Mouse (Mus musculus): ENCODE measurements around the gene Nudt1.
"Not testable (repeated sequence)": the region's sequence is repeated elsewhere in the genome, so short reads cannot be mapped to it uniquely, and the experiment has no call there.

Gene Nudt1

DNA sequence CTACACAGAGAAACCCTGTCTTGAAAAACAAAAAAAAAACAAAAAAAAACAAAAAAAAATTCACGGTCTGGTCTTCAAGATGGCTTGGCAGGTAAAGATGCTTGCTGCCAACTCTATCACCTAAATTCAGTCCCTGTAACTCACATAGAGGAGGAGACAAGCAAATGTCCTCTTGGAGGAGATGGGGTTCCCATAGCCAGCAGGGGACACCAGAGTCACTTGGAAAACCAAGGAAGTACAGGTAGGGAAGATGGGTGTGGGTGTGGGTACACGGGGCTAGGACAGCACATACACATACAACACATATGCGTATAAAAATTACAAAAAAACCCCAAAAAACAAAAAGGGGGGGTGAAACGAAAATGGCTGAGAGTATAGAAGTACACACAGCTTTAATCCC lies 21.4 kb downstream of the Nudt1 start:
- no peak for DNase-seq (ENCODE audit: low read depth, low spot score)

DNA sequence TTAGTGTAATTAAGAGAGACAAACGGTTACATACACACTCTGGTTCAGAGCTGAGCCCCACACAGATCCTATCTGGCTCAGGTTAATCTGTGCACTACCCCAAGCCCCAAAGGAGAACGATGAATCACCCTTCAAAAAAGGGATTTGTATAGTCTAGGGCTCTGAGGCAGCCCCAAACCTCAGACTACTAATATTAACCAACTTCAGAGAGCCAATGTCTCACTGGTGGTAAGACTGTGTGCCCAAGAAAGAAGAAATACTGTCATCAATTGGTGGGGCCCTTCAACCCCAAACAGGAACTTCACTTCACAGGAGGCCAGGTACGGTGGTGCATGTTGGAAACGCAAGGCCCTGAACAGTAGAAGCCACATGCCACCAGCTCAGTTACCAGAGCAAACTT lies 23.8 kb downstream of the Nudt1 start:
- no peak for DNase-seq (ENCODE audit: low read depth, low spot score)

DNA sequence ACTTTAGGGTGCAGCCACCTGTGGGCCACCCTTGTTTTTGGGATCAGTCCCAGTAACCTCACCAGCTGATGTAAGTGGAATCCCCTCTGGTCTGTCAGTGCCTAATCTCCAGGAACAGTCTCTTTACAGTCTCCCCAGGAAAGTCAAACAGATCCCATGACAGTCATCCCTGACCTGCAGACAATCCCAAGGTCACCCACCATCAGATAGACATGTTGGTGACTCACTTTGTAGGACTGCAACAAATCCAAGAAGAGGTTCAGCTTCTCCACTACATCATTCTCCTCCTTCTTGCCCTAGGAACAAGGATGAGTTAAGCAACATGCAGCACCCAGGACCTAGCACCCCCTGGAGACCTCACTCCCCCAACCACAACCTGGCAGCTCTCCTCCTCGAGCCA lies 24.6 kb downstream of the Nudt1 start:
- no peak for DNase-seq (ENCODE audit: low read depth, low spot score)

DNA sequence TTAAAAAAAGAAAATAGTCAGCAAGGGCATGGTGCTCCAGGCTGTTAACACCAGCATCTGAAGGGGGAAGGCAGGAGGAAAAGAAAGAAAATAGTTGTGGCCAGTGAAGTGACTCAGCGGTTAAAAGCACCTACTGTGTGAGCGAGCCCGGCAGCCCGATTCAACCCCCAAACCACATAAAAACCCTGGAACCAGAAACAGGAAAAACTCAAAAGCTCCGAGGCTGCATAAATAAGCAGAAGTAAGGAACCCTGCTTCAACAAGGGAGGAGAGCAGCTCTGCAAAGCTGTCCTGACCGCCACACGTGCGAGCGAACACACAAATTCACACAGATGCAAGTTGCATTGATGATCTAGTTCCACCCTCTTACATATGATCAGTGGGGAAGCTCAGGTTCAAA lies 28.4 kb downstream of the Nudt1 start:
- no peak for DNase-seq (ENCODE audit: low read depth, low spot score)

DNA sequence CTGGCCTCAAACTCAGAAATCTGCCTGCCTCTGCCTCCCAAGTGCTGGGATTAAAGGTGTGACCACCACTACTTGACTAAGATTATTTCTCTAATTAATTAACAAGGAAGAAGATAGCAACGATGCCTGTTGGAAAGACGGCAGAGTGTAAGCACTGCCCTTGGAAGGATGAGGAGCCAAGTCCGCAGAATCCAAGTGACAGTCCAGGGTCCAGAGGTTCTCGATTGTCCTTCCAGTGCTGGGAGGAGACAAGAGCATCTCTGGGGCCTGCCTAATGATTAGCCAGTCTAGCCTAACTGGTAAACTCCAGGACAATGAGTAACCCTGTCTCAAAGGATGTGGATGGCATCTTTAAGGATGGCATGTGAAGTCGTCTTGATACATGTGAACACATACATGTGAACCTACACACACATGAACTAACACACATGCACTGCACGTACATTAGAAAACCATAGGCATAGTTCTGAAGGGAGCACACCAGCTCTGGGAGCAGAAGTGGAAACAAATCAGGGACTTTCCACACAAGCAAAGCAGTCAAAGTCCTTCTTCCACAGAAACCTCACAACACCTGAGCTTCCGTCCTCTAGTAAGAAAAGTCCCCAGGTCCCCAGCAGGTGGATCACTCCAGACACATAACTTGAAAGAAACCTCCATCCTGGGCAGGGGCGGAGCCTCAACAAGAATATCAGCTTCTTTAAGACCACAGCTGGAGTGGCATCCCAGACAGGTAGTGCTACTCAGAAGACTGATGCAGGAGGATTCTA lies 29.5 kb downstream of the Nudt1 start:
- DNase-seq (ENCODE audit: low read depth, low spot score), result no peak

DNA sequence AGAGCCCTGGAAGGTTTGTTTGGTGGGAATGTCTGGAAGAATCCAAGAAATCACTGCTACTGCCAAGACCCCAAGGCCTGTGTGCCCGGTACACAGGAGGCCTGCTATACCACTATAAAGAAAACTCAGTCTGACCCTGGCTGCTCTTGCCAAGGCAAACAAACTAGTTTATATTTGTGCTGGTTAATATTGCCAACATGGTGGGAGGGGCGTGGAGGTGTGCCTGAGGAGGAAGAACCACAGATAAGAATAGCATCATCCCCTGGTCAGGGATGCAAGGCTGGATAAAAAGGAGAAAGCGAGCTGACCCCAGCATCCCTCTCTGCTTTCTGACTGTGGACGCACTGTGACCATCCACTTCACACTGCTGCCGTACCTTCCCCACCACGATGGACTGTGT lies 30.9 kb downstream of the Nudt1 start:
- no peak for DNase-seq (ENCODE audit: low read depth, low spot score)

DNA sequence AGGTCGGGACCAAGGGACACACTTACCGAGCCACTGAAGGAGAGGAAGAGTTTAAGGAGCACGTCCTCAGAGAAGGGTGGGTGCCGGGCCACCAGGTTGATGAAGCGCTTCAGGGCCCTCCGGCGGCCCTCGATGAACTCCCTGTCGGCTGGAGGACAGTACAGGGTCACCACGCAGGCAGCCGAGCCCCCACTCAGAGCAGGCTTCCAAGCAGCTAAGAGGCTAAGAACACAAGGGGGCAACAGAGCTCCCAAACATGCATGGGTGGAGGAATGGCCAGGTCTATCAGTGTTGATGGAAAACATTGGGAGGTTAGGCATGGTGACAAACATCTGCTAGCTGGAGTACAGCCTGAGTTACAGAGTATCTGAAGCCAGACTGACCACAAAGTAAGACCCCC lies 34.5 kb downstream of the Nudt1 start:
- no peak for DNase-seq (ENCODE audit: low read depth, low spot score)

DNA sequence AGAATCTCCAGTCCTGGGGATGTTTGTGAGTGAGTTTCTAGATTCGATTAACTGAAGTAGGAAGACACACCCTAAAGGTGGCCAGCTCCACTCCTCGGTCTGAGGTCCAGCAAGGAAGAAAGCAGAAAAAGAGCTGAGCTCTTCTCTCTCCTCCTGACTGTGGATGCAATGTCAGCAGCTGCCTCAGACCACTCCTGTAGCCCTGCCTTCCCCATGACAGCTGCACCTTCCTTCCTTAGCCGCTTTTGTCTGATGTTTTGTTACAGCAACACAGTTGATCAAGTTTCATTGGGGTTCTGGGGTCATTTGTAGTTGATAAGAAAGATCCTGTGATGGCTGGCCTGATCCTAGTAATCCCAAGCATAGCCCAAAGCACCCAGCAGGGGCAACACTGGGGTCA lies 36.0 kb downstream of the Nudt1 start:
- DNase-seq (ENCODE audit: low read depth, low spot score), result no peak

DNA sequence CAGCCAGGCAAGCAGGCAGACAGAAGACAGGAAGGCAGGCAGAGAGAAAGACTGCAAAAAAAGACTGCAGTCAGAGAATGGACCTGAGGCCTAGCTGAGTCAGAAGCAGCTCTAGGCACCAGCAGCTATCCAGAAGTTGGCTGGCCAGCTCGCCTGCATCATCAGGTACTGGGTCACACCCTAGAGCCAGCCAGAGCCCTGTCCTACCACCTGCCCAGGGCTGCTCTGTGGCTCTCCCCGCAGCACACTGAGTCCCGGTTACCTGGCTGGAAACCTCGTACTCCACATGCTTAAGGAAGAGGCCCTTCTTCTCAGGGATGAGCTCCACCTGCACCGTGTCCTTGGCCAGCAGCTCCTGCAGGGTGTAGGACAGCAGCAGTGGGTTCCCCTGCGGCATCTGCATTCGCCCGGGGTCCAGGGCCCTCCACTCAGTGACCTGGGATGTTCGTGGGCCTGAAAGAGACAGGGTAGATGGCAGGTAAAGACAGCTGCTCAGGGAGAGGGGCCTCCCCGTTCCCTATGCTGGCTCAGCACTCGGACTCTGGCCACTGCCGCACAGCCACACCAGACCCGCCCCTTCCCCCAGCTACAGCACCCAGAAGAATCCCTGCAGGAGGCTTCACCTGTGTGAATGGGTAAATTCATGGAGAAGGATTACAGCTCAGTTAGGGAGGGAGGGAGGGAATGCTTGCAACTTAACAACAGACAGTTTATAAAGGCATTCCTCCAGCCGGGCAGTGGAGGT lies 38.6 kb downstream of the Nudt1 start:
- DNase-seq (ENCODE audit: low read depth, low spot score), result no peak

DNA sequence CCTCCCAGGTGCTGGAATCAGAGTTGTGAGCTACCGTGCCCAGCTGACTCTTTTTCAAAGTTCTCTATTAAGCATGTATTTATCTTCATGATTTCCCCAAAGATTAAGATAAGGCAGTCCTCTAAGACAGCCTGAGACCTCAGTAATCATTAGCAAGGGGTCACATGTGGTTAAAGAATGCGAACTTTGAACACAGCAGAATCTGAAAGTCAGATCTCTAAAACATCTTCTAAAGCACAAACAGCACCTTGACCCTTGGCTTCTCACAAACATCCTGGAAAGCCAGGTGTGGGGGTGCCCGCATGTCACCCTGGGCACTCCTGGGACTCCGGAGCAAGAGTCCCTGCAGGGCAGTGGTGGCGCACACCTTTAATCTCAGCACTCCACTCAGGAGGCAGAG lies 43.0 kb downstream of the Nudt1 start:
- no peak for DNase-seq (ENCODE audit: low read depth, low spot score)

DNA sequence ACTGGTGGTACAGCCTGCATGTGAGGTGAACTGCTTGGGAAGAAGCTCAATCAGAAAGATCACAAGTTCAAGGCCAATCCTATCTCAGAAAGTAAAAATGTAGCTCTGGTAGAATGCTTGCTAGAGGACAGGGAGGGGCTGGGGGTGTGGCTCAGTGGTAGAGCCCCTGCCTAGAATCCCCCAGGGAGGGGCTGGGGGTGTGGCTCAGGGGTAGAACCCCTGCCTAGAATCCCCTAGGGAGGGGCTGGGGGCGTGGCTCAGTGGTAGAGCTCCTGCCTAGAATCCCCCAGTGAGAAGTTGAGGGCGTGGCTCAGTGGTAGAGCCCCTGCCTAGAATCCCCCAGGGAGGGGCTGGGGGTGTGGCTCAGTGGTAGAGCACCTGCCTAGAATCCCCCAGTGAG lies 46.7 kb downstream of the Nudt1 start:
- DNase-seq (ENCODE audit: low read depth, low spot score), result not testable (repeated sequence)

DNA sequence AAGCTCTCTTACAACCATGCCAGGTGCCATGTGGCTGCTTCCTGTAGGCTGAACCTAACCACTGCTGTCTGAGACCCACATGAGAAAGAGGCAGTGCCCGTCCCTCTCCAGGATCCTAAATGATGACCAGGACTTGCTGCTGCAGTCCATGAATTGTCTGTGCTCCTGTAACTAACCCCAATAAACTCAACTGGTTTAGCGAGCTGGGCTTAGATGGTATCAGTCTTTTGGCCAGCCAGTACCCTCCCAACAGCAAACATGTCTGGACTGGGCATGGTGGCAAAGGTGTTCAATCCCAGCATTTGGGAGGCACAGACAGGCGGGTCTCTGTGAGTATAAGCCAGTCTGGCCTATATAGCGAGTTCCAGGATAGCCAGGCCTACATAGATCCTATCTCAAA lies 47.5 kb downstream of the Nudt1 start:
- DNase-seq (ENCODE audit: low read depth, low spot score), result no peak

DNA sequence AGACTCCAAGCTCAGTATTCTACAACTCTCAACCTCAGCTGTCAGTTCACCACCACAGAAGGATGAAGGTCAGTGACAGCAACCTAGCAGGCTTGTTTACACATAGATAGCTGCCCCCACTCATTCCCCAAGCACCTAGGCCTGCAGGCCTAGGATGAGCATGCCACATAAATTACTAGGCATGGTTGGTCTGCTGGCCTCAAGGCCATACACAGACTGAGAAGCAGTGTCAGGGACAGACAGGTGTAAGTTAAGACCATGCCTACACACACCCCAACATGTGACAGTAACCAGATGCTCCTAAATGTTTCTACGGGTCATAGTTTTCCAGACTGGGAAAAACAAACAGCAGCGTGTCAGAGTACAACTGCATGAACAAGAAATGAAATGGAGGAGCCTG lies 48.0 kb downstream of the Nudt1 start:
- DNase-seq (ENCODE audit: low read depth, low spot score), result no peak

DNA sequence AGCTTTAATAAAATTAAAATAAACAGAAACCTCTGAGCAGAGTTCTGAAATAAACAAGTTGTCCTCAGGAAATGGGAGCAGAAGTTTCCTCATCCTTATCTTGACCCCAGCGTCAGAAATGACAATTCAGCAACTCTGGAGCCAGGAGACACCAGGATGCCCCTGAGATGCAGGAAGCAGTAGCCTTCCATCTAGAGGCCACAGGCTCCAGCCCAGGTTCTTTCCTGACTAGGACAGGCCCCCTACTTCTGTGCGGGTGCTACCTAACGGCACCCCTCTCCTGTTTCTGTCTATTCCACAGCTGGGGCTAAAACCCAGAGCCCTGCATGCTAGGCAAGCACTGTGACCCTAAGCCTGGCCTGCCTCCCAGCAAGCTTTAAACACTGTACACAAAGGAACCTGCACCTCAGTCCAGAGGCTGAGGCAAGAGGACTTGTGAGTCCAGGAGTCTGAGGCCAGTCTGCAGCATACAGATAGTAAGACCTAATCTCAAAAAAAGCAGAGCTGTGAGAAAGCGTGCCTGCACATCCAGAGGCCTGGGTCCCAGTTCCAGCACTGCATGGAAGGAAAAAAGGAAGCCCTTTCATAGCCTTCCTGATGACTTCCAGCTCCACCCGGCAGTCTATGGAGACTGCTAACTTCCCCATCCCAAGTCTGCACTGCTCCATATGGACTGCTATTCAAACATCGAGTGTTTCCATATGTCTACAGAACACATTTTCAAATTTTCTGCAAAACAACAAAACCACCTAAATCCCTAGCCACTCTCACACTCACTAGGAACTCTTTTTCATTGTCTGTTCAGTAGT lies 49.2 kb downstream of the Nudt1 start:
- no peak for DNase-seq (ENCODE audit: low read depth, low spot score)

DNA sequence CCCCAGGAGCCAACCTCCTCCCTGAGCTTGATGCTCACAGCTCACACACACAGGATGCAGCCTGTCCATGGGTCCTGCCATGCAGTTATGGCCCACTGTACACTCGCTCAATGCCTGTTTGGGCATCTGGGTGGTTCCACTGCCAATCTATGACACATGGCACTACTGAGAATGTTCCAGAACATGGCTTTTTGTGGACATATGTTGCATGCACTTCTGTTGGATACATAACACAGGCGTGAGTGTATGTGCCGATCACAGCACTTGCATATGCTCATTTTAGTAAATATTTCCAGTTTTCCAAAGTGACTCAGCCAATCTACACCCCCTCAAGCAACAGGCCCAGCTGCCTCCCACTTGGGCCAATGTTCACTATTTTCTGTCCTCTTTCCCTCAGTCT lies 50.2 kb downstream of the Nudt1 start:
- no peak for DNase-seq (ENCODE audit: low read depth, low spot score)

DNA sequence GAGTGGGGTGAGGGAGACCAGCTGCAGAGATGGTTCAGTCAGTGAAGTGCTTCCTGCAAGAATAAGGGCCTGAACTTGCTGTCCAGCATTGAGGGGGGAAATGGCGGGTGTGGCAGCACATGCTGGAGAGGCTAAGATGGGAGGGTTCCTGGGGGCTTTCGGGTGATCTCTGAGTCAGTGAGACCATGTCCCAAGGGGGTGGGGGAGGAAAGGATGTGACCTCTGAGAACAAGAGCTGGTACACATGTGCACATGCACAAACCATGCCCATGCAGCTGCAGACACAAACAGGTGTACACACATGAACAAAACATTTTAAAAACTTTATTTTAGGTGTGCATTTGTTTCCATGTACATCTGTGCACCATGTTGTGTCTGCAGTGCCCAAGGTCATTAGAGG lies 52.3 kb downstream of the Nudt1 start:
- DNase-seq (ENCODE audit: low read depth, low spot score), result no peak

DNA sequence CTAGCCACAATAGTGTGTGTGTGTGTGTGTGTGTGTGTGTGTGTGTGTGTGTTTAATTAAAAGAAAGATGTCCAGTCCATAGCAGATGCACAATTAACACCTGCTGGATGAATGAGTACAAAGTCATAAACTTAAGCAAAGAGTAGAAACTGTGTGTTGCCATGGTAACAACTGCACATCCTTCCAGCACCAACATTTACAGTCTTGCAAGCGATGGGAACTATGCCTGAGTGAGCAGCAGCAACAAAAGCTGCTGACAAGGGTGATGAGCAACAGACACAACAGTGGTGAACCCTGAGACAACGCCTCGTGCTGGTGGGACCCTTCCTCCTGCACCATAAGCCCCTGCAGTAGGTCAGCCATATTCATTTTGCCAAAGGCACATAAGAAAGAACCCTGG lies 52.8 kb downstream of the Nudt1 start:
- DNase-seq (ENCODE audit: low read depth, low spot score), result no peak

DNA sequence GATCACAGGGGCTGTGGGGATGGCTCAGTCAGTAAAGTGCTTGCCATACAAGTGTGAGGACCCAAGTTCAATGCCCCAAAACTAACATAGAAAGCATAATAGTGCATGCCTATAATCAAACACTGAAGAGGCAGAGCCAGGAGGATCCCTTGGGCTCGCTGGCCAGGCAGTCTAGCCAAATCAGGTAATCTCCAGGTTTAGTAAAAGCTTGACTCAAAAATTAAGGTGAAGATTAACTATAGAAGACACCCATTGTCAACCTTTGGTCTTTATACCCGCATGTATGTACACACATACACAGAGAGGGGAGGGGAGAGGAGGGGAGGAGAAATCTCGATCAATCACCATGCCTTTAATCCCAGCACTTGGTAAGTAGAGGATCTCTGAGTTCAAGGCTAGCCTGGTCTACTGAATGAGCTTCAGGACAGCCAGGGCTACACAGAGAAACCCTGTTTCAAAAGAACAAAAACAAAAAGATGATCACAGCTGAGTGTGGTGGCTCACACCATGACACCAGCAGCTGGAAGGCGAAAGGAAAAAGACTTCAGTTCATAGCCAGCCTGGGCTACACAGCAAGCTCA lies 53.9 kb downstream of the Nudt1 start:
- DNase-seq (ENCODE audit: low read depth, low spot score), result no peak

DNA sequence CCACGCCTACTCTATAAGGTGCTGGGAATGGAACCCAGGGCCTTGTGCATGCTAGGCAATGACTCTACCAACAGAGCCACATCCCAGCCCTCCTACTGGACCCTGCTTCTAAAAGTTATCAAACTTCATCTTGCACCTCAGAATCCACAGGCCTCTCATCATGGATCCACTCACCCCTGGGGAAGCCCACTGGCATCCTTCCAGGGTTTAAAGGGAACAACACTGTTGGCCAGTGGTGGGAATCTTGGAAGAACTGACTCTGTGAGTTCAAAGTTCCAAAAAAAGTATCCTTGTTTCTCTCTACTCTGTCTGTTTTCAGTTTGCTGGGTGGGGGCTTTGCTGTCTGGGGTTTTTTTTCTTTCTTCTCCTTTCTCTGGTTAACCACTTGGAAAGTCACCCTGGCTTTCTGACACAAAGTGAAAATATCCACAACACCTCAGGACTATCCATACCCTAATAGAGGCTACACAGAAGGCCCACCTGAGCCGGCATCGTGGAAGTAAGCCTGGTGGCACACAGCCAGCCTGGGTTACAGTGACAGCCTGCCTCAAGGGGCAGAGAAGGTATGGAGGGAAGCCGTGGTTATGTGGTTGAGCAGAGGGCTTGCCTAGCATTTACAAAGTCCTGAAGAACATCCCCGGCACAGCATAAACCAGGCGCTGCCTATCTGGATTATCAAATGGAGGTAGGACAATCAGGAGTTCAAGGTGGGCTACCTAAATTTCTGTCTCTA lies 56.8 kb downstream of the Nudt1 start:
- no peak for DNase-seq (ENCODE audit: low read depth, low spot score)

DNA sequence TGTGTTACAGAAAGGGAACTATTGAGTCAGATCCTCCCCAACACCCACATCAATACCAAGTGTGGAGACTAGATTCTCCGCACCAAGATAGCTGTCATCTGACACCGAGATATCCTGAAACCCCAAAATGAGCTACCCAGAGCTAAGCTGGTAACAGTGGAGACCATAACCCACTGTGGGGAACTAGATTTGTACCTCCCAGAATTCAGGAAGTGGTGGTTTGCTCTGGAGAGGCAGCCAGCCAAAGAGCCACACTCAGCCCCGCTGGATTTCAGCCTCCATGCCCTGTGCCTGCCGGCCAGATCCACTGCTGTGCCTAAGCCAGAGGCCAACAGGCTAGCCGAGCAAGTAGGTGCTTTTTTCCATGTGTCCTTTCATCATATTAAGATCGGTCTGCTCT lies 57.8 kb downstream of the Nudt1 start:
- no peak for DNase-seq (ENCODE audit: low read depth, low spot score)

DNA sequence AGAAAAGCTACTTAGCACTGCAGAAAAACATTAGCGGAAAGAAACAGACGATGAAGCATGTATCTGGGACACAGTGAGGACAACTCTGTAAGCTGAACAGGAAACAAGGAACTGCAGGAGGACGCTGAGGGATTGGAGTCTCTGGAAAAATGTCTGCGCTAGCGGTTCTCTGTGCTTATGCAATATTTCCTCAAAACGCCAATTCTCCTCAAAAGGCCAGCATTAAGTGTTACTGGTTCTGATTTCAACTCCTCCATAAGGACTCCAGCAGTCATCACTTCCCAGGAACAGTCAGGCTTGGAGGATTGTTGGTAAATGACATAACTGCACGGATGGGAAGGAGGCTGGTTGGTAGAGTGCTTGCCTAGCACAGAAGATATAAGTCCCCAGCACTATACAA lies 59.7 kb downstream of the Nudt1 start:
- DNase-seq (ENCODE audit: low read depth, low spot score), result no peak

DNA sequence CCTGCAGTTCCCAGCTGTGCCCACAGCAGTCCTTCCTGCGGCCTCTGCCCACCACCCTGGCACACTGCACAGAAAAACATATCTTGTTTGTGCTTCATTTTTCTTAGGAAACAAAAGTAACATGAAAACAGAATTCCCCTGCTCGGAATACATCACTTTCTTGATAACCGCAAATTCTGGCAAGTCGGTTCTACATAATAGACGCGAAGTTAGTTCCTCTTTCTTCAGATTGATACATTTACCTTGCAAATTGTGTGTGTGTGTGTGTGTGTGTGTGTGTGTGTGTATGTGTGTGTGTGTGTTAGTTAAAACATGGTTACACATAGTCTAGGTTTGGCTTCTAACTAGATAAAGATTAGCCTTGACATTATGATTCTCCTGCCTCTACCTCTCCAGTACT lies 61.2 kb downstream of the Nudt1 start:
- DNase-seq (ENCODE audit: low read depth, low spot score), result no peak

Data from CD4-positive helper T cell, adult 2 months (primary cell).